Mouse (Mus musculus) adrenal gland (tissue): Measurements from ENCODE around the gene Ticam1.

ENCODE experiments used
- intact Hi-C: fragments of 180-260 bp; cut with DNase I; formaldehyde crosslinking; loops from one replicate; pipeline ENCODE4 v1.15.1; 2025
- long read RNA-seq, 2 experiments: library from polyadenylated mRNA; unstranded; transcript quantifications; one replicate each; pipeline ENCODE4 v2.0.0; 2020; ENCODE audit warnings: borderline replicate concordance in 1 of 2; ENCODE audit not compliant: insufficient replicate concordance in 1 of 2

Gene Ticam1
- long read RNA-seq, experiment 1, partial matches to known transcripts, result 0 of 4 reads
- long read RNA-seq, experiment 1, other reads (novel, unspliced or antisense), result 2 of 4 reads
- long read RNA-seq, experiment 2, partial matches to known transcripts, result 0 of 1 reads
- long read RNA-seq, experiment 2, other reads (novel, unspliced or antisense), result 1 of 1 reads

- intact Hi-C loops, result no loop called here
Observed at GRCm38 (mm10) chr17:56276643-56277566, at the start of gene Ticam1. TSS of gene Ticam1 (minus strand) at chr17:56276786.

DNA sequence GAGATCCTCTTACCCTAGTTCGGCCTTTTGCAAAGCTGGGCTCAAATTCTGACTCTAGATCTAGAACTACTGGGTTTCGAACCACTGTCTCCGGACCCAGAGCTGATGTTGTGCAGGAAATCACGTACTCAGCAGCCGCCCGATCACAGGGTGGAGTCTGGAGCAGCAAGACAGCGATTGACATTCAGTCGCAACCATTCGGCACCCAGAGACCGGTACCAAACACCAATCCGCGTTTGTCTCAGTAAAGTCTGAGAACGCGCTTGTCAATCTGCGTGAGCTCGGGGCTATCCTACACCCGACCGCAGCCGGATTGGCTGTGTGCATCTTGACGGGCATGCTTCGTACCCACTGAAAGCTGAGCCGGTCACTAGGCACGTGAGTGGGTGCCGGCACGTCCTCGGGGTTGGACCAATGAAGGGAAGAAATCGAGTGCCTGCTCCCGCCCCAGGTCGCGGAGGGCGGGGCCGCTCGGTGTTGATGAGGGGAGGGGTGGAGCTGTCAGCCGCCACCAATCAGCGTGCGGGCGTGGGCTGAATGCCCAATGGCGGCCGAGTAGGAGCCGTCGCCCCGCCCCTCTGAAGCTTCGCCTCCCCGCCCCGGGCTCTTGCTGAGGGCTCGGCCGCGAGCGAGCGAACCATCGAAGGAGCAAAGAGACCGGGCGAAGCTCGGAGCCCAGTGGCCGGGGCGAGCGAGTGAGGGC is 49.0 kb upstream of the Ticam1 start, which contains the start of gene Kdm4b:
Gene Kdm4b, plus strand, starts transcription at position 613 of the 703 bp plus-strand sequence.
- intact Hi-C loops, result no loop called here

DNA sequence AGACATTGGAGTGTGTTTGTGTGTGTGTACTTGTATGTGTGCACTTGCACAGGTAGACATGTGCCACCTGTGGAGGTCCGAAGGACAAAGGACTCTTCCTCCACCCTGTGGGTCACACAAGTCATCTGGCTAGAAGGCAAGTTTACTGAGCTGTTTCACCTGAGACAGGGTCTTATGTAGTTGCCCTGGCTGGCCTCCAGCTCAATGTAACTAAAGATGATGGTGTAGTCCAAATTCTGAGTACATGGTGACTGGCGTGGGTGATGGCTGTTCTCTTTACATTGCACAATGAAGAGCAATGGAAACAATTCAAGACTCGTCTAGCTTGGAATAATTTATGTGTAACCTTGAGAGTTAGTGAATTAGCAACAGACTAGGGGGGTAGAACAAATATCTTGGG is 47.8 kb upstream of the Ticam1 start:
- intact Hi-C loops, result no loop called here

DNA sequence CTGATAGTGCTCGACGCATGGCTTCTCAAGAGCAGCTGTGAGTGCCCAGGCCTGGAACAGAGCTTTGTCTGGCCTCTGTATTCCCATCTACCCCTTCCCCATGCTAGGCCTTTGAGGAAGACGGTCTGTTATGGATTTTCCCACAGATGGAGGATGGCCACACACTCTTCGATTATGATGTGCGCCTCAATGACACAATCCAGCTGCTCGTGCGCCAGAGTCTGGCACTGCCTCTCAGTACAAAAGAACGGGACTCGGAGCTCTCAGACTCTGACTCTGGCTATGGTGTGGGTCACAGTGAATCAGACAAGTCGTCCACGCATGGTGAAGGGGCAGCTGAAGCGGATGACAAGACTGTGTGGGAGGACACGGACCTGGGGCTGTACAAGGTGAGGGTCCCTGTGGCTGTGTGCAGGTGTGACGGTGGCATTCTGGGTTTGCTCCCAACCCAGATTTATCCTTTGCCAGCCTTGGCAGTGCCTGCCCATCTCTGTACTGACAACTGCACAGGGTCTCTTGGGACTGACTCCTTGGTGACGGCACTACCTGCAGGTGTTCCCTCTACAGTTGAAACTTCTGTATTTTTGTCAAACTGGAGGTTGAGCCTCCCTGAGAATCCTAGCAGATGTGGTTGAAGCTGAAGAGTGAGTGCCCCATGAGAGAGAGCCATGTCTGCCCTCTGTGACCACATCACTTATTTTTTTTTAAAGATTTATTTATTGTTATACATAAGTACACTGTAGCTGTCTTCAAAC is 32.8 kb upstream of the Ticam1 start:
- intact Hi-C loops, result no loop called here

- intact Hi-C loops, result no loop called here
Observed at GRCm38 (mm10) chr17:56308088-56308487, 31.5 kb upstream of the Ticam1 start.

DNA sequence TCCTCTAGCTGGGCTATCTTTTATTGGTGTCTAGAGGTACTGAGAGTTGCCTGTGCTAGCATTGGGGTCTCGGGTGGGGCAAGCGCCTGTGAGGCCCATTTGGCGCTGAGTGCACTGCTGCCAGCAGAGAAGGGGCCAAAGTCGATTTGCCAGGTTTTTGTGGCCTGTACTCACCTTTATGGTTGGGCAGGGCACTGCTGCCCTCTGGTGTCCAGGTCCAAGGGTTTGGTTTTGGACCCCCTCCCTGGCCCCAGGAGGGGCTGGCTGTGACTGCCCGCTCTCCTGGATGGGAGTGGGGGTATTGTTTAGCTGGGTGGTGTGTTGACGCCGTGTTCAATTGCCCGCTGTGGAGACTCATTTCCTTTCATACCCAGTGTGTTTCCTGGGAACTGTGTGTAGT is 29.2 kb upstream of the Ticam1 start:
- intact Hi-C loops, result loop anchor here (2.0 kb wide), 1 partner anchor 15 kb away; no protein-coding TSS in a partner anchor

DNA sequence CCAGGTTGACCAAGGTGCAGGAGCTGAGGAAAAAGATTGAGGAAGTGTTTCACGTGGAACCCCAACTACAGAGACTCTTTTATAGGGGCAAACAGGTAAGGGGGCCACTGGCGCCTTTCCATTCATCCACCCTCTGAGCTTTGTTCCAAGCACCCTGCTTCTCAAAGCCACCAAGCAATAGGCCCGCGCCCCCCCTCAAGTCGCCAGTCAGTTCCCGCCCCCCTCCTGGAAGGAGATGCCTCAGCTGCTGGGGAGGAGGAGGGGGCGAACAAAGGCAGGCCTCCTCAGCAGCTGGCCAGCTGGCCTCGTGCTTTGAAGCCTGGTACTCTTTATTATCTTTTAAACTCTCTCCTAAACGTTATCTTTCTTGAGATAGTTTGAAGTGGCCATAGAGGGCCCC is 28.6 kb upstream of the Ticam1 start:
- intact Hi-C loops, result loop anchor here (2.0 kb wide), 1 partner anchor 16 kb away; no protein-coding TSS in a partner anchor

DNA sequence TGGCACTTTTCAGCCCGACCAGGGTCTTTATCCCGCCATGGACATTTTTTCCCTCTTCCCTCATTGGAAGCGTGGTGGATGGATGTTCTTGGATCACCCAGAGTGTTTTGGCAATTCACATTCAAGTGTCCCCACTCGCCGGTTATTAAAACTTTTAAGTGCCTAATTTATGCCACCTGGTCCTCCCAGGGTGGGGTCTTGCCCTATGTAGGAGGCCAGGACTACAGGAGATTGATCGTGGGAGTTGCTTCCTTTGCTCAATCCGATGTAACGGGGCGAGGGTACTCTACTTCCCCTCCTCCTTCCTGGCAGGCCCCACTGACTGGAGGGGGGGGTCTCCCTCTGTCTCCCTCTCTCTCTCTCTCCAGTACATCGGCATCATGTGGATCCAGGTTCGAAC is 28.1 kb upstream of the Ticam1 start:
- intact Hi-C loops, result loop anchor here (2.0 to 5.0 kb wide), 2 partner anchors 16 to 33 kb away; no protein-coding TSS in a partner anchor

GRCm38 (mm10) chr17:56303847-56304586 is 27.4 kb upstream of the Ticam1 start:
- intact Hi-C loops, result loop anchor here (2.0 to 5.0 kb wide), 2 partner anchors 17 to 33 kb away; no protein-coding TSS in a partner anchor

DNA sequence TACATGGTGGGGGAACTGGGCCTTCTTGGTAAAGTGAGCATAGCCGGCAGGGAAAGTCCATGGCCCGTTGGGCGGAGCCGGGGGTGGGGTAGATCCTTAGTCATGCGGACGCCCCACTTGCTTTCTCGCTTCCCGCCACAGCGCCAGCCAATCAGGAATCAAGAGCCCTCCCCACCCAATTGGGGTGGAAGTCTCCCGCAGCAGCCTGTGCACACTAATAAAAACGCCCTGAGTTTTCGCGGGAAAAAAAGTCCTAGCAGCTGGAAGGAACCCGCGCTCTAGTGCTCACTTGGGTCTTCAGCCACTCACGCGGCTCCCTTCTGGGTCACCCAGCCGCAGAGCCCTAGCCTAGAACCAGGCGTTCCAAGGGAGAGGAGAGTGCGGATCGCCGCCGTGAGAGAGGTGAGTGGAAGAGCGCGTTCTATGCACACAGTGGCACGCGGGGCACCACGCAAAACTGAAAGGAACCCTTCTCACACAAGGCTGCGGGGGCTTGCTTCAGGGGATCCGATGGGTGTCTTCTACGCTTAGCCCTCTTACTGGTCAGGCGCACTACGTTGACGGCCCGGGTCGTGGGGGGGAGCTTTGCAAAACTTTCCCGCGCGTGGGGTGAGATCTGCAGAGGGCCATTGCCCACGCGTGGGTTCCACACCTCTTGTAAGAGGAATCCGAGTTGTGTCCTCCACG is 26.7 kb upstream of the Ticam1 start, which contains the start of gene Uhrf1:
Gene Uhrf1, plus strand, starts transcription at position 162 of the 687 bp plus-strand sequence.
- intact Hi-C loops, result loop anchor here (5.0 kb wide), 1 partner anchor 34 kb away; no protein-coding TSS in a partner anchor

DNA sequence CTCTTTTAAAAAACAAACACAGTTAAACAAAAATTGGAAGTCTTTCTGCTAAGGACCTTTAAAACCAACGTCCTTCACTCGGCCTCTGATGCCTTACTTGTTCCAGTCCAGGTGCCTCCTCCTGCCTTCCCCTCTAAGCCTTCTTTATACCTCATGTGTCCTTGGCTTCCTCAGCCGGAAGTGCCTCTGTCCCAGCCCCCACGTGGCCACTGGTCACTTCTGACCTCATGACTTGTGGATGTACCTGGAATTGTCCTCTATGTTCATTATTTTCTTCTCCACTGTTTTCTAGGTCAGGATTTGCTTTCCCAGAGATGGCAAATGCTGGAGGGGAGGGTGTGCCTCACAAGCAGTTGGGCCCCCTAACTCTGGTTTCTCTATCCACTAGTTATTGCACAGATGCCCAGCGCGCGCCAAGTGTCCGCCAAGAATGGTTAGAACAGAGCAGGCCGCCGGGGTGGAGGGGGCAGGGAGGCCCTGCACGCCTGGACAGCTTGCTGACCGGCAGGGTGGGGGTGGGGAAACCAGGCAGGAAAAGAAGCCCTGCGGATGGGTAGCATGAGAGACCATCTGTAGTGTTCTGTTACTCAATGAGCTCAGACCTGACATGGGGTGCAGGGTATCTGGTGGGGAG is 25.9 kb upstream of the Ticam1 start:
- intact Hi-C loops, result loop anchor here (5.0 kb wide), 1 partner anchor 35 kb away; no protein-coding TSS in a partner anchor

DNA sequence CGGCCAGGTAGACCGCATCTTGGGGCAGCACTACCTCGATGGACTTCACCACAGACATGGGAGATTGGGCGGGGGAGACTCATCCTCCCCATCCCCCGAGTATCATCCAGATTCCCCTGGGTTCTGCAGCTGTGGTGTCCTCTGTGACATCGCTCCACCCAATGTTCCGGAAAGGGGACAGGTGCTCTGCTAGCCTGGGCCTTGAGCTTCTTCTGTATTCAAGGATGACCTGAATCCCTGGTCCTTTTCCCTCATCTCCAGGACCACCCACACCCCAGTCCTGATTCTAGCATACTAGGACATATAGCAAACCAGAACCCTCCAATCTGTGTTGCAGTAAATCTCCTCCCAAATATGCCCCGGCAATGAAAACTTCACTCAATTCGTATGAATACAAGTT is 23.6 kb upstream of the Ticam1 start, which contains the start of gene Arrdc5:
Gene Arrdc5, minus strand, starts transcription at position 101 of the 400 bp plus-strand sequence.
- intact Hi-C loops, result loop anchor here (5.0 kb wide), 1 partner anchor 37 kb away; no protein-coding TSS in a partner anchor

DNA sequence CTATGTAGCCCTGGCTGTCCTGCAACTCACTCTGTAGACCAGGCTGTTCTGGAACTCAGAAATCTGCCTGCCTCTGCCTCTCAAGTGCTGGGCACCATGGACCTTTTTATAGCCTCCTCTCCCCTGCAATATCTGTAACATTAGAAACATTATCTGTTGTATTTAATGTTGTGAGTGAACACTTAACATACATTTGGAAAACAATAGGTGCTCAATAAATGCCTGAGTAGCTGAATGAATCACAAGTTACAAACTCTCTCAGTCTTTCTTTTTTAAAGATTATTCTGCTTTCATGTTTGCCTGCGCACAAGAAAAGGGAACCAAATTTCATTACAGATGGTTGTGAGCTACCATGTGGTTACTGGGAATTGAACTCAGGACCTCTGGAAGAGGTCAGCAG is 21.7 kb upstream of the Ticam1 start:
- intact Hi-C loops, result no loop called here

DNA sequence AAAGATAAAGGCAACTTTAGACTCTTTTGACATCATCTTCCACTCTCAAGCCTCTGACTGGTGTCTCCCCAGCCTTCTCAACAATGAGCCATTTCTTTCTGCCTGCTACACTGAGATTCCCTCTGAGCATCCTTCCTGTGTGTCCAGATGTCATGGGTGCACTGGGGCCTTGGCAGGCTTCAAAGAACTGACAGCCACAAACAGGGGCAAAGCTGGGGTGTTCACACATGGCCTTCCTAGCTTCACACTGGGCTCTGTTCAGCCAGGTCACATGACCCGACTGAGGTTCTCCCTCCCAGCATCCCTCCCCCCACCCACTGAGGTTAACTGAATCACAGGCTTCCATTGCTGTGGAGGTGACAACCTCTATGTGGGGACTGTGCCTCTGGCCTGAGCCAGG is 19.6 kb upstream of the Ticam1 start:
- intact Hi-C loops, result no loop called here

- intact Hi-C loops, result no loop called here
Observed at GRCm38 (mm10) chr17:56294241-56294640, 17.7 kb upstream of the Ticam1 start.

DNA sequence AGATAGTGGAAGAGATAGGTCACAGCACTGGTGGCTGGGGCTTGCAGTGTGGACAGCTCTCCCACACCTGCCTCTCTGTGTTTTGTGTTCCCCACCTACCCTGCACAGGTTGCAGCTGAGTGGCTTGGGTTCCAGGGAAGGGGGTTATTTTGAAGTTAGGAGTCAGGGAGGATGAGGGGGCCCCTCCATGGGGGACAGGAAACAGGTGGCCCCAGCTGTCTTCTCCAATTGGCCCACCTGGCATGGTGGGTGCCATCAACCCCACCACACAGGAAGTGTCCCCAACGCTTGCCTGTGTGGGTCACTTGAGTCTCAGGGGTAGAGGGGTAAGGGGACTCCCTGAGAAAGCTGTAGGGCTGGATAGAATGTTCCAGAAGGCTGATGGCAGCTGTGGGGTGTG is 16.7 kb upstream of the Ticam1 start:
- intact Hi-C loops, result no loop called here

DNA sequence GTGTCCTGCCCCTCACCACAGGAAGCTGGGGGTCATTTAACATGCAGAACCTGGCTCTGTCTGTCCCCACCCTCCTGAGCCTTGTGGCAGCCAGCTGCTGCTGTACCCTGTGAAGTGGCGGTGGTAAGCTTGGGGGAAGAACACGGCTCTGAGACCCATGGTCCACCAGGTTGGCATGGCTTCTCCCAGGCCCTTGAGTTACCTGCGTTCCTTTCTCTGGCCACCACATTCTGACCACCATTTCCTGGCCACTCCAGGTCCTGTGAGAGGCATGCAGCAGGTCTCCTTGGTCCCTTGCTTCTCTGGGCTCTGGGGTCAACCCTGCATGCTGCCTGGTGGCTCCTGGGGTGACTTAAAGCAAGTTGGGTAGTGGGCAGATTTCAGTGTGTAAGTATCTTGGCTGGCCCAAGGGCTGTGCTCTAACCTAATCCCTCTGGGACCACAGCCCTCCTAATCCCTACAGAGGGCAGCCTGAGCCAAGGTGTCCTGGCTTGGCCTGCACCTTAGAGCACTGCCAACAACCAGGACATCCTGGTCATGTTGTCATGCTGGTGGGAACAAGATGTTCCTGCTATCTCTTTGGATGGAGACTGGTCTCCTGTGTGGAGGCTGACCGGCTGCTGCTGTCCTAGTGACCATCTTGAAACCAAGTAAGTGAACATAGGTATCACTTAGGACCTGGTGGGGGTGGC is 16.1 kb upstream of the Ticam1 start, which contains the start of gene Plin3:
Gene Plin3, minus strand, starts transcription at position 343 of the 692 bp plus-strand sequence.
- intact Hi-C loops, result no loop called here
